Mouse (Mus musculus): ENCODE measurements around the gene Uqcrfs1.

- no peak for TF ChIP-seq CTCF (conservative IDR thresholded peaks at IDR 0.05; ENCODE audit: low read length)
- TF ChIP-seq POU5F1 (IDR thresholded peaks at IDR 0.05; ENCODE audit: borderline replicate concordance, low read length), result no peak
These were observed 21.6 kb upstream of the Uqcrfs1 start for GRCm38 (mm10) chr13:30566767-30567166.
